Mouse (Mus musculus): Measurements from ENCODE around the gene Ppm1f. TPM values are rescaled to one million over a fixed set of nuclear protein-coding genes. Genes with fewer than 3 reads are reported as not detected.
"Not testable (repeated sequence)": the region's sequence is repeated elsewhere in the genome, so short reads cannot be mapped to it uniquely, and the experiment has no call there.

The Ppm1f gene
- total RNA-seq, 2 experiments from 2014 or later: 23.8 to 25.8 TPM

GRCm38 (mm10) chr16:16907799-16908198, 11.5 kb downstream of the Ppm1f start:
- intact Hi-C loops (cut with DNase I): loop anchor here (10.0 kb wide), 1 partner anchor 107 kb away; no protein-coding TSS in a partner anchor

GRCm38 (mm10) chr16:16911641-16912597, 15.7 kb downstream of the Ppm1f start:
- intact Hi-C loops (cut with DNase I): loop anchor here (10.0 kb wide), 1 partner anchor 133 kb away; no protein-coding TSS in a partner anchor

More at GRCm38 (mm10) chr16:16907799-16908198, 11.5 kb downstream of the Ppm1f start:
- DNase-seq: no peak

GRCm38 (mm10) chr16:16913440-16913839, 17.2 kb downstream of the Ppm1f start:
- intact Hi-C loops (cut with DNase I): loop anchor here (10.0 kb wide), 1 partner anchor 131 kb away; no protein-coding TSS in a partner anchor
- no peak for DNase-seq

More at GRCm38 (mm10) chr16:16911641-16912597, 15.7 kb downstream of the Ppm1f start:
- DNase-seq: peak; percentile 86

GRCm38 (mm10) chr16:16918441-16919117, 22.3 kb downstream of the Ppm1f start:
- no peak for DNase-seq
- intact Hi-C loops (cut with DNase I): loop anchor here (10.0 kb wide), 1 partner anchor 126 kb away; no protein-coding TSS in a partner anchor

GRCm38 (mm10) chr16:16921021-16921435, 24.8 kb downstream of the Ppm1f start:
- DNase-seq: peak; percentile 45
- intact Hi-C loops (cut with DNase I): no loop called here

GRCm38 (mm10) chr16:16924481-16924880, 28.2 kb downstream of the Ppm1f start:
- no peak for DNase-seq
- intact Hi-C loops (cut with DNase I): no loop called here

- intact Hi-C loops (cut with DNase I): no loop called here
- DNase-seq: no peak
Observed at GRCm38 (mm10) chr16:16926536-16926935, 30.3 kb downstream of the Ppm1f start.

- intact Hi-C loops (cut with DNase I); DNase-seq: not testable (repeated sequence)
Observed at GRCm38 (mm10) chr16:16928908-16929307, 32.6 kb downstream of the Ppm1f start.

- DNase-seq: no peak
- intact Hi-C loops (cut with DNase I): no loop called here
Observed at GRCm38 (mm10) chr16:16930326-16930725, 34.1 kb downstream of the Ppm1f start.

- DNase-seq: peak; percentile 91
- intact Hi-C loops (cut with DNase I): no loop called here
Observed at GRCm38 (mm10) chr16:16930810-16931296, 34.6 kb downstream of the Ppm1f start.

GRCm38 (mm10) chr16:16939543-16939942, 43.3 kb downstream of the Ppm1f start:
- intact Hi-C loops (cut with DNase I): no loop called here

GRCm38 (mm10) chr16:16941078-16941477, 44.8 kb downstream of the Ppm1f start:
- DNase-seq: no peak
- intact Hi-C loops (cut with DNase I): no loop called here

More at GRCm38 (mm10) chr16:16939543-16939942, 43.3 kb downstream of the Ppm1f start:
- no peak for DNase-seq

GRCm38 (mm10) chr16:16958575-16958974, 62.3 kb downstream of the Ppm1f start:
- intact Hi-C loops (cut with DNase I): no loop called here
- DNase-seq: no peak

GRCm38 (mm10) chr16:16959907-16960306, 63.6 kb downstream of the Ppm1f start:
- intact Hi-C loops (cut with DNase I): no loop called here
- no peak for DNase-seq

GRCm38 (mm10) chr16:16965149-16965548, 68.9 kb downstream of the Ppm1f start:
- intact Hi-C loops (cut with DNase I): no loop called here
- DNase-seq: no peak

- no peak for DNase-seq
- intact Hi-C loops (cut with DNase I): no loop called here
Observed at GRCm38 (mm10) chr16:16966290-16966689, 70.0 kb downstream of the Ppm1f start.

Other genes starting within 250 kb of the Ppm1f start
- not detected for gene Olfr19, start 220.1 kb upstream of the Ppm1f start, total RNA-seq (2021)
- 10 to 100 TPM; 11.4 to 12.6 TPM for gene Spag6l, start 67.0 kb upstream of the Ppm1f start, total RNA-seq (2021)
- not detected for gene Igll1, start 32.5 kb upstream of the Ppm1f start, total RNA-seq (2021)
- gene Top3b, start 25.7 kb upstream of the Ppm1f start, total RNA-seq (2021): 10 to 100 TPM; 57.1 to 78.2 TPM
- under 1 TPM in 1 of 2 experiments, not detected in 1; 0.52 TPM for gene Vpreb1, start 25.6 kb upstream of the Ppm1f start, total RNA-seq (2021)
- gene Mapk1, start 86.9 kb downstream of the Ppm1f start, total RNA-seq (2021): 100 to 1,000 TPM; 284 to 293 TPM
- gene Ypel1, start 173.2 kb downstream of the Ppm1f start, total RNA-seq (2021): 100 to 1,000 TPM; 102 to 114 TPM
- gene Ppil2, start 214.8 kb downstream of the Ppm1f start, total RNA-seq (2021): 10 to 100 TPM; 88.3 to 91.9 TPM
- gene 2610318N02Rik, start 228.7 kb downstream of the Ppm1f start, total RNA-seq (2021): 1 to 10 TPM; 4.8 to 6.1 TPM
- gene Sdf2l1, start 235.9 kb downstream of the Ppm1f start, total RNA-seq (2021): 10 to 100 TPM; 10.8 to 12.6 TPM
- gene Ydjc, start 248.2 kb downstream of the Ppm1f start, total RNA-seq (2021): 10 to 100 TPM; 71.3 to 74.5 TPM

Measured in left cerebral cortex, postnatal 4 days (tissue).